Mouse (Mus musculus) G1E (cell line): ENCODE measurements at regions not wholly inside any gene's neighbourhood (a gene's known extent, or its start where the extent isn't known, plus 50 kb on each side); places are given as distances from the start of the nearest gene placed in this dataset.

Experiments
- CTCF ChIP-seq: IDR thresholded peaks from 2 replicates; pipeline ENCODE4 v1.5.1; 2012; ENCODE audit warnings: low read depth, low read length, inconsistent platforms, mixed read lengths
- GATA1 ChIP-seq: IDR thresholded peaks from 2 replicates; pipeline ENCODE4 v1.6.1; 2012; ENCODE audit warnings: borderline replicate concordance, low read length, inconsistent platforms, mixed read lengths
- GATA2 ChIP-seq: IDR thresholded peaks from 2 replicates; pipeline ENCODE4 v1.6.1; 2012; ENCODE audit warnings: low read depth, low read length, inconsistent platforms, borderline replicate concordance
- POLR2AphosphoS5 ChIP-seq: IDR thresholded peaks from 2 replicates; pipeline ENCODE4 v1.6.1; 2012; ENCODE audit warnings: low read depth, low read length, inconsistent platforms; ENCODE audit not compliant: insufficient replicate concordance
- TAL1 ChIP-seq: conservative IDR thresholded peaks from 2 replicates; pipeline ENCODE4 v1.6.1; 2012; ENCODE audit warnings: low read depth, low read length, inconsistent platforms, mixed read lengths

DNA sequence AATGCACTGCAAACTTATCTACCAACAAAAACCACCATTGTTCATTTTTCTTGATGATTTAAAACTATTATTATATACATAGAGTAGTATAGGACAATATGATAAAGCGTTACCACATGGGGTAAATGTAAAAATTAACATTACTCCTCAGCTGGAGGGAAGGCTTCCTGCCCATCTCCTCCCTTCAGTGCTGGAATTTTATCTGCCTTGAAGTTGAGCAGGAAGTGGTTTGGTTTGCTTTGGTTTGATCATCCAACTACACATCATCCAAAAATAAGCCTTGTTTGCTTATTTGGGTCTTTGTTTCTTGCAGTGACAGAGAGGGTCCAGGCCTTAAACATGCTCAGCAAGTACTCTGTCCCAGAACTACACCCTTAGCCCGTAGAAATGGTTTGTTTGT is 285.7 kb downstream of the Gsdmc2 start:
- TF ChIP-seq CTCF (no peak), POLR2AphosphoS5 (no peak), GATA1 (no peak), TAL1 (no peak), GATA2 (no peak)
